Mouse (Mus musculus) thymus, postnatal 25 days (tissue): Measurements from ENCODE around the gene Gse1.

Experiments used
- DNase-seq: peaks from one replicate; pipeline ENCODE4 v3.0.0; 2022

Gene Gse1

DNA sequence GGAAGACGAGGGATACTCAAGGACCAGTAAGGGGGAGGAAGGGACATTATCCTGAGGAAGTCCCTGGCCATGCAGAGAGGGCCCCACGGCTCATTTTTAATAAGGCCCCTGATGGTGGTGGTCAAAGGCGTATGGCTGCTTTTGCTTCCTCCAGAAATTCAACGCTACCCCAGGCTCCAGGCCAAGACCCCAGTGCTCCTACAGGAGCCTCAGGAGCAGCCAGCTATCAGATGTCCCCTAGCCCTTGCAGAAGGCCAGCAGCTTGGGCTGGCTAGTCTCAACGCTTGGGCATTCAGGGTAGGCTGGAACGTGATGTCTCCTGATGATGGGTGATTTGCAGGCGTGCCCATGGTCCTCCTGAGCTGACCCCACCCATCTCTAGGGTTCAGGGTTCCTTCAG, 204.2 kb downstream of the Gse1 start:
- no peak for DNase-seq

DNA sequence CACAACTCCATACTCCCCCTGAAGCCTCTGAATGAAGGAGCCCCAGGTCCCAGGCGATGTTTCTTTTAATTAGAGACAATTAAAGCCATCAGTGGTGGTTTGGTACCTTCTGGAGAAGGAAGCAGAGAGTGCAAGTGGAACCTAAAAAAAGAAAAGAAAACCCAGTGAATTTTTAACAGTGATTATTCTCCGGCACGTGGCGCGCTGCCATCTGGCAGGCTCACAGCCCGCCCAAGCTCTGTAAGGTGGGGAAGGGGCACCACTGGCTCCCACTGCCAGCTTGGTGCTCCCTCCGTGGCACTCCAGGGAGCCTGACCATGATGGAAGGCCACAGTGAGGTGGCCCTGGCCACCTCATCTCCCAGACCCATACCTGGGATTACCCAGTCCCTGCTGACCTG, 204.9 kb downstream of the Gse1 start:
- no peak for DNase-seq

DNA sequence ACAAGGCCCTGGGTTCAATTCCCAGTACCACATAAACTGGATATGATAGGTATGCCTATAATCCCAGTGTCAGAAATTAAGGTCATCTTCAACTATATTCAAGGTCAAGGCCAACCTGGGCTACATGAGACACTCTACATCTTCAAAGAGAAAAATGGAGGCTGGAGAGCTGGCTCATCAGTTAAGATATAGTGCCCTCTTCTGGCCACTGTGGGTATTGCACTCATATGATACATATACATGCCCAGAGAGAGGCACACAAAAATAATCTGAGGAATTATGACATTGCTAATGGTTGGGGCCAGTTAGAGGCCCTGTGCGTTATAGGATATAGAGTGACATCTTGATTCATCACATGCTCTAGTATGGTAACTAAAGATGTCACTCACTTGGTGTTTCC, 205.5 kb downstream of the Gse1 start:
- no peak for DNase-seq

DNA sequence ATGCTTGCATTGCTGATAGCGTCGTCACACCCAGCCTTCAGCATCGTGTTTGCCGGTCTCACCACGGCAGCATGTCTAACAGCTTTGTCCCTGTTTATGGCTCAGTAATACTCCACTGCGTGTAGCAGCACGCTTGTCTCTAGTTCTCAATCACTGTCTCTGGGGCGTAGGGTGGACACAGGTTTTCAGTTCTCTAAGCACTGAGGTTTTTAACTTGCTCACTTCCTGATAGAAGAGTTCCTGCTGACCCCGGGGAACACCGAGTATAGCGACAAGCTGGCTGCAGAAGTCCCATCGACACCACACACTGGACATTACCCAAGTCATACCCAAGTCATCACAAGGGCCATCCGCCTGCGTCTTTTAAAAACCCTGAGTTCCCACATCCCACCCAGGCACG, 207.5 kb downstream of the Gse1 start:
- DNase-seq = no peak

DNA sequence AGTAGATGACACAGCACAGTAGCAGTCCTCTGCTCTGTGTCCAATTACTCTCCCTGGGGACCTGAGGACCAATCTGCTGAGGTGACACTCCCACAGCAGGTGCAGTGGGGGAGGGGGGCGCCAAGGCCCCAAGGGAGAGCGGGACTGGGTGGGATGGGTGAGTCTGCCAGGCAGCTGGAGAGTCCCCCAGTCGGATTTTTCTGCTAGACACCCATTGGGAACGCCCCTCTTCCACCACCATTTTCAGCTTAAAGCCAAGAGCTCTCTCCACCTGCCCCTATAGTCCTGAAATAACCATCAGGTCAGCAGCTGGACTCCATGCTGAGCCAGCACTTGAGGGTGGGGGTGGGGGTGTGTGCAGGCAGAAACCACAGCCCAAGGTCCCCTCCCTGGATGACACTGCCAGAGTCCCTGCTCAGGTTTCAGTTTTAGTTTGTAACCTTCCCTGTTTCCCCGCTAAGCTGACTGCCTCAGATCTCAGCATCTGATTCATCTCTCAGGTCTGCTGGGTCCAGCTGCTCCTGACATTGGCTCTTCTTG, 208.3 kb downstream of the Gse1 start:
- no peak for DNase-seq

DNA sequence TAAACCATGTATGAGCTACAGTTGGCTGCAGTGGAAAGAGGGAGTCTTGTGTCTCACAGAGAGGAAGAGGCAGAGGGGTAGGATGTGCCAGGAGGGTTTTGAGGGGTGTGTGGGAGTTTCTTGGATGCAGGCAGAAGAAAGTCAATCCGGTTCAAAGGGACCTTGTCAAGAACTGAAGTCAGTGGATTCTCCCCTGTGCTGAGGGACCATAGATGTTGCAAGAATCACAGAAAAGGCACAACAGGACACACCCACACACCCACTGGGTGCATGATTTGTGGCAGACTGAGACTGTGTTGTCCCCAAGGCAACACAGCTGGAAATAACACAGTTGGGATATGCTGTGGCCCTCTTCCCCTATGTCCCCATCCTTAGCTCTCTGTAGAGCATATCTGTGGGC, 209.0 kb downstream of the Gse1 start:
- no peak for DNase-seq

DNA sequence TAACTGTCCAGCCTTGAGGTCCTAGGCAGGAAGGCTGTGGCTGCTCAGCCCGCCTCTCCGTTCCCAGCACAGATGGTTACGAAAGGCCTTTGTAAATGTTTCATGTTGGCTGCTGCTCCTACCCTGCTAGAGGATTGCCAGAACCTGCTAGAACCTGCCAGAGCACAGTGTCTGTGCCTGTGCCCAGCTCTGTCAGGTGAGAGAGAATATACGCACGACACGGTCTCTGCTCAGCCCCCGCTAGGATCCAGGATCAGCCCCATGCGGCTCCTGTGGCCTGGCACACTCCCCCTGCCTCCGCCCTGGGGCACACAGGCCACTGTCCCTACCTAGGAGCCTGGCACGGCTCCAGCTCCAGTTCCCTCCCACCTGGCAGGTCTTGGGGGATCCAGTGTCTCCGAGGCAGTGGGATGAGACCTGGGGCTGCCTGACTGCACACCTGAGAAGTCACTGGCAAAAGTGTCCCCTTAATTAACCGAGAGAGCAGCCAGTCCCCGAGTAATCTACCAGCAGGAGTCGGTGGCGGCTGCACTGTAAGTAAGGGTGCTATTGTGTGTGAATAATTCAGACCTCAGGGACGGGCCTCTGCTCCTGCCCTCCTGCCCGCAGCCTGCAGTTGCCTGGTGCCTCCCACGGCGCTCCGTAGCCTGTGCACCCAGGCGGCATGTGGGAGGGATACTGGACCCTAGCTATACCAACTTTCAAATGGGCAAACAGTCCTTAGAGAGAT, 209.6 kb downstream of the Gse1 start:
- DNase-seq = no peak

DNA sequence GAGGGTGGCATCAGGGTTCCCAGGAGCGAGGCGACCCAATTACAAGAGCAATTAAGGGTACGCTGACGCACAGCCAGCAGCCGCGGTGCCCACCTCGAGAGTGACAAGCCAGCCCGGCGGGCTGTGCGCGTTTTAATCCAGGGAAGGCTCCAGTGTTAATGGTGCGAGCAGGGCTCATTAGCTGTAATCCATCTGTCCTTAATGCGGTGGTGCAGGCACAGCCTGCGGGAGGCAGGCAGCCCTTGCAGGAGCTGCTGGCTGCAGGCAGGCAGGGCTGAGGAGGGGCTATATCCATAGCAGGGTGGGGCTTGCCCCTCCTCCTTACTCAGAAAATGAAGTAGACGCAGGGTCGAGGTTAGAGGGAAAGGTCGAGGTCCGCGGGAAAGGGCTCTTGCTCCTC, 211.1 kb downstream of the Gse1 start:
- no peak for DNase-seq

DNA sequence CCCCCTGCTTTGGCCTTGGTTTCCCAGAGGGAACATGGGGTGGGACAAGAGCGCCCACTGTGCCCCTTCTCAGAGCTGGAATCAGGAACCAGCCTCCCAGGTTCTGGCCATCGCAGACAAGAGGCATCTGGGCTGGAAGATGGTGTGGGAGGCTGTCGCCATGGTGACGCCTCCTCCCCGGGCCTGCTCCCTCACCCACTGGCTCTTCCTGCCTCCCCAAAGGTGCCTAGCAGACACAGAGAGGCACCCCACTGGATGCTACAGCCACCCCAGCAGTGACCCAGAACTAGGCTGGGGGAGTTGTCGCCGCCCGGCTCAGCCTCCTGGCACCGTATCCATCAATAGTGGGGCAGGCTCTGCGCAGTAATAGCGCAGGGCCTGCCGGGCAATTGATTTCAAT, 212.5 kb downstream of the Gse1 start:
- DNase-seq = no peak

DNA sequence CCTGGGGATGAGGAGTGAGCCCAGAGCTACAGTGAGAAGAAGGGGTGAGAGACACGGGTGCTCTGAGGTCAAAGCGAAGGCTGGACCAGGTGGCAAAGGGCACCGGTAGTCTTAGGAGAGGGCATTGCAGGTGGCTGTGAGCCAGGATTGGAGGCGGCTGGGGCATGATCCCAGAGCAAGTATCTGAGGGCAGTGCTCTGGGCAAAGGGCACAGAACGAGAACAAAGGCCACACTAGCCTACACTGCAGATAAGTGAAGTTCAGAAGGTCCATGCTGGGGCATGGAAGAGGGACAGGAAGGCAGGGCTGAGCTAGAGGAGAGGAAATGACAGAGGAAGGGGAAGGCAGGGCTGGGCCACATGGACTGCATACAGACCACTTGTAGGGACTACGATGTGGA, 213.4 kb downstream of the Gse1 start:
- no peak for DNase-seq

DNA sequence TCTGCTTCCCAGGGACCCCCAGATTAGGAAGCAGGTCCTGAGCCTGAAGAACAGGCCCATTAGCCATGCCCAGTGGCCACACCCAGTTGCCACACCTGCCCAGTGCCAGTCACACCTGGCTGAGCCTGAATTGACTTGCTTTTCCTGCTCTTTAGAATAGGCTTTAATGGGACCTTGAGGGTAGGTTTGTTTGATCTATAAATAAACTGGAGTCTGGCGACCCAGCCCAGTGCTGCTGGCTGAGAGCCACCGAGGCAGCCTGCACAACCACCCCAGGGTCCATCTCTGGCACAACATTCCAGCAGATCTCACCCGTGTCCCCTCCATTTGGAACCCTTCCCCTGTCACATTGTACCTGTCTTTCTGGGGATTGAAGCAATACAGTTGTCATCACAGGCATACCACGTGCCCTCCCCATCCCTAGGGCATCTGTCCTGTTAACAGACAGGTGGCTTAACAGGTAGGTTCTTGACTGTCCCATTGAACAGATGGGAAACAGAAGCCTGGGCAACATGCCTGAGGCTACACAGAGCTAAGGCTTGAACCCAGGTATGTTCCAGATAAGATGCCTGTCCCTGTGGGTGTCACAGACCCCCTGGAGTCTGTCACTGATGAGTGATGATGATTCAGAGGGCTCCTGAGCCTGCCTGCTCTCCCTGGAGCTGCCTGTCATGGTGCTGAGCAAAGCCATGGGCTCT, 214.2 kb downstream of the Gse1 start:
- DNase-seq = no peak

DNA sequence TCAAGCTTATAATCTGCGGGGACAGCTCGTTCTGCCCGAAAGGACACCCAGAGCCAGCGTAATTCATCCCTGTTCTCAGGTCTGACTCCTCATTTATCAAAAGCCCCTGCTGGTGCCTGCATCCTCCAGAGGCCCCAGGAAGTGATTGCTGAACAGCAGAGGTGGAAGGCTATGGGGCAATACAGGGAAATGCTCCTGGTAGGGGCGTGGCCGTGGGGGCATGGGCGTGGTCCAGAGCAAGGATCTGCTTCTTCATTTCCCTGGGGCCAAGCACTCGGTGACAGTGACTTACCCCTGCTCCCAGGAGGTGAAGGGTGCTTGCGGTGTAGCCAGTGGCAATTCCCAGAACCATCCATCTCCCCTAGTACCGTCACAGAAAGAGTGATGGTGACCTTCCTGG, 217.0 kb downstream of the Gse1 start:
- no peak for DNase-seq

DNA sequence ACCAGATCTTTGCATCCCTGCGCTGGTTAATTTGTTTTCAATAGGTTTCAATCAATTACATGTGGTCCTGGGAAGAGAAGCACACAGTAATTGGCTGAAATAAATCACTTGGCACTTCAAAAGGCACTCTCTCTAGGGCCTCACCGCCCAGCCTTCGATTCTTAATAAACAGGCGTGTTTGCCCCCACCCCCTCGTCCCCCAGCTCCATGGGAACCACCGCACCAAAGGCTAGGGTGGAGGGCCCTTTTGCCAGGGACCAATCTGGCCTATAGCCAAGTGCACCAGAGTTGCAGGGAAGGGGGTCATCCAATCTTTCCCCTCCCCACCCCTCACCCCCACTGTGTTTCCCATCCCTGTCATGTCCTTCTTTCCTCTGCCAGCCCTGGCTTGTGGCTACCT, 219.9 kb downstream of the Gse1 start:
- DNase-seq = no peak

DNA sequence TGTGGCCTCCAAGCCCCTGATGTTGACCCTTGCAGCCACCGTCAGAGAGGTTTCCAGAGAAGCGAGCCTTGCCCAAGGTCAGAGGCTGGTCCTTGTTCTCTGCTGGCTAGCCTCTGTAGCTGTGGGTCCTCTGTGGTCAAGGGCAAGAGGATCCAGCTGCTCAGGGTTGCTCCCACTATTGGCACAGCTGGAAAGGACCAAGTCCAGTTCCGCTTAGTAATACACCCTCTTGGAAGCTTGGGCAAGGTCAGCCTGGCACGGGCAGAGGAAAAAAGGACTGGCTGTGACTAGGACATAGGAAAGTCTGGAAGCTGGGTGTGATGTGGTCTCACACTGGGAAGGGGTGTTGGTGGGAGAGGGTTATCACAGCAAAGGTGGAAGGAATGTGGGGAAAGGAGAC, 220.9 kb downstream of the Gse1 start:
- DNase-seq = no peak

DNA sequence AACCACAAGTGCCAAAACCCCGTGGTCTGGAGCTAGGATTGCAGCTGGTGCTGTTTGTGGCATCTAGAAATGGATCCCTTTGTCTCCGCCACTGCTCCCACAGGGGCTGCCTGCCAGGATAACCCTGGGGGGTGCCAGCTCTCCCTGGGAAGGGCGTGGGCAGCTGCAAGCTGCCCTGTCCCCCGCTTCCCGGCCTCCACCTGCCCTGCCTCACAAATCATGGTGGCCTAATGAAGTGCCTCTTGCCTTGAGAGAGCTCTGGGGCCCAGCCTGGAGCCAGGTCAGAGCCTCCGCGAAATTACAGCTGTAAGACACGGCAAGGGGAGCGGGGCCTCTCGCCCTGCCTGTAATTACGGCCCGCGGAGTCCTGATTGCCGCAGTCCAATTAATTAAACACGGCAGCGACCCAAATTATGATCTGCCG, 221.4 kb downstream of the Gse1 start:
- DNase-seq = no peak

DNA sequence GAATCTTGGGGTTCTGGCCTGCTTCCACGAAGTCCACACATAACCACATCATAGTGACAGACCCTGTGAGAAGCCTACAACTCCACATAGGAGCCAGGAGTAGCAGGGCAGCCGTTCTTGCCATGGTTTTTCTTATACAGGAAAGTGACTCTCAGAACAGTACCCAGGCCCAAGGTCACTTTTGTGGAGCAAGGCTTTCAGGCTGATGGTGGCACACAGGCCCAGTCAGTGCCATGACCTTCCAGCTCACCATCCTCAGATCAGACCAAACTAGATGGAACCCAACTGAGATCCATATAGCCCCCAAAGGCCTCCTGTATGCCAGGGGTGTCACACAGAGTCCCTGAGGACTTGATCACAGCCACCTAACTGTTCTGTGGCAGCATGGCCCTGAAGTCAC, 223.9 kb downstream of the Gse1 start:
- DNase-seq = no peak

DNA sequence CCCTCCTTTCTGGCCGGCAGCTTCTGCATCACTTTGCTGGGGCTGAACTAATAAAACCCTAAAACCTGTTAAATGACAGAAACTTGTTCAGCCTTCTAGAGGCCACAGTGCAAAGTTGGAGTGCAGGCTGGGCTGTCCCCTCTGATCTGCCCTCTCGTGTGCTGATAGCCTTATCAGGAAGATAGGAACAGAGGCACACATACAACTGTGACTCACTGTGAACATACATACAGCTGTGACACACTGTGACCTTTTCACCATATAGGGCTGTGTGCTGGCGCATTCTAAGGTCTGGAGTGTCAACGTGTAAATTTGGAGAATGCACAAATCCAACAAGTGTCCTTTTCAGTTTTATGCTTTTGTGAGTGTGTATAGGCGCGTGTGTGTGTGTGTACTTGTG, 226.1 kb downstream of the Gse1 start:
- DNase-seq = no peak

DNA sequence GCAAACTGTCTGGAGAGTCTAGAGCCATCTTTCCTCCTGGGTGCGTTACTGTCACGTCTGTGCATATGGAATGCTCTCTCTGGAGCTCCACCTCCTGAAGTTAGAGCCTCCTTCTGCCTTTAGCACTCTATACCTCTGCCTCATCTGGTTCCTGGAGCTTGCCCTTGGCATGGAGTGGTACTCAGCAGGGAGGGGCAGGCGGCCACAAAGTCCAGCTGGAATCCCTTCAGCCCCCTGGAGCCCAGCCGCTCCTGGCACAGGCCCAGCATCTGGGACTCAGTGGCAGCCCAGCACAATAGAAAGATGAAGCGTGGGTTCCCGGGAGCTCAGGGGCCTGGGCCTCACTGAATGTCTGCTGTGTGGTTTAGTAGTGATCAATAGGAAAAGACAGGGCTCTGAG, 232.1 kb downstream of the Gse1 start:
- DNase-seq = no peak

DNA sequence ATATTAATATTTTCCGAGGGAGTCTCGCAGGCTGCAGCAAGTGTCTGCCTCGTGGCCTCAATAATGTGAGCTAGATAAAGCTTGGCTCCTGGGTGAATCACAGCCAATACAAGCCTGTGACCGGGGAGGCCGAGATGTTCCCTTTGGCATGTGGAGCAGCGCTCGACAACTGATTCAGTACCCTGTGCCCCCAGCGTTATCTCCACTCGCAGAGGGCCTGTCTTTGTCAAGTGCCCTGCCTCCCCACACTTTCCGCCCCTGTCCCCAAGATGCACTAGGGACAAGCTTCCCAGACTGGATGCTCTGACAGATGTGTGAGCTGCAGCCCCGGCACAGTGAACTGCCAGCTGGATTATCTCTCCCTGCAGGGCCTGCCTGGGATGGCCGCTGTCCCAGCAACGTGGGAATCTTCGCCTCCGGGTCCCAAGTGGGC, 233.9 kb downstream of the Gse1 start:
- no peak for DNase-seq

DNA sequence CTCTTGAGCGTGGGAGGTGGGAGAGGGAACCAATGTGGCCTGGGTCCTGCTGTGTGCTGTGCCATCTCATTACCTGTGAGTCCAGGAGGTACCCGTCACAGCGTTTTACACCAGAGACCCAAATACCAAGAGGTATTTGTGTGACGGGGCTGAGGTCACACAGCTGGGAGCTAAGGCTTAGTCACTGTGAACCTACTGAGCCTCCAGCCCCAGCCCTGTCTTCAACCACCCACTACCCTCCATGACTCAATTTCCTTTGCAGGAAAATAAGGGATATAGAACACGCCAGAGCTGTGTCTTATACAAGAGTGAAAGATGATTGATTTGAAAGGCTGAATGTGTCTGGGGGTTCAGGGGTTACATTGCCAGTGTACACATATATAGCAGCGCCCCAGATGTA, 234.4 kb downstream of the Gse1 start:
- DNase-seq = no peak

DNA sequence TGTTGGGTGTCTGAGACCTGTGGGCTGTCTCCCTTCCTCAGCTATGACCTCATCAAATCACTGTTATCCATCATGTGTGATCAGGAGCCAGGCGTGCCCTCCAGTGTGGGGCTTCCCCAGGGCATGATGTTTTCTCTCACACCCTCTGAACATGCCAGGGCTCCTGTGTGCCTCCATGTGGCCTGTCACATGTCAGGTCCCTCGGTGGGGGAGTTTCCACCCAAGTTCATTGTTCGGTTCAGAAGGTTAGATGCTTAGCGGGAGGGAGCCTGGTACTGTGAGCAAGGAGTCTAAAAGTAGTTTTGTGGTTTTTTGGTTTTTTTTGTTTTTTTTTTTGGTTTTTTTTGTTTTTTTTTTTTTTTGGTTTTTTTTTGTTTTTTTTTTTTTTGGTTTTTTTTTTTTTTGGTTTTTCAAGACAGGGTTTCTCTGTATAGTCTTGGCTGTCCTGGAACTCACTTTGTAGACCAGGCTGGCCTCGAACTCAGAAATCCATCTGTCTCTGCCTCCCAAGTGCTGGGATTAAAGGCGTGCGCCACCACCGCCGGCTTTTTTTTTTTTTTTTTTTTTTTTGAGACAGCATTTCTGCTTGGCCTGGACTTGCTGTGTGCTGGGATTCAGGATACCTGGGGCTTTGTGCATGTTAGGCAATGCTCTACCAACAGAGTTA, 235.8 kb downstream of the Gse1 start:
- DNase-seq = no peak

DNA sequence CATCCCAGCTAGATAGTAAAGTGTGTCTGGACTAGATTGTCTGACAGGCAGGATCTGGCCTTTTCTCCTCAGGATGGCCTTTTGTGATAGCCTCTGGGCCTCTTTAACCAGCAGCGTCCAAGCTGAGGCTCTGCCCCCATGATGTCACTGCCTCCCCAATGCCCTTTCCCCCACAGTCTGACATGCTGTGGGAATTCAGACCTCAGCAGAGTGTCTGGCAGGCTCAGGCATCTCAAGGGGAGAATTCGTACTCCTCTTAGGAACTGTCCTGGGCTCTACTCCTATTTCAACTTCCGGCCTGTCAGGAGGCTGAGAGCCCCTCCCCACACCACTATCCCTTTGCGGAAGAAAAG, 236.3 kb downstream of the Gse1 start:
- no peak for DNase-seq

DNA sequence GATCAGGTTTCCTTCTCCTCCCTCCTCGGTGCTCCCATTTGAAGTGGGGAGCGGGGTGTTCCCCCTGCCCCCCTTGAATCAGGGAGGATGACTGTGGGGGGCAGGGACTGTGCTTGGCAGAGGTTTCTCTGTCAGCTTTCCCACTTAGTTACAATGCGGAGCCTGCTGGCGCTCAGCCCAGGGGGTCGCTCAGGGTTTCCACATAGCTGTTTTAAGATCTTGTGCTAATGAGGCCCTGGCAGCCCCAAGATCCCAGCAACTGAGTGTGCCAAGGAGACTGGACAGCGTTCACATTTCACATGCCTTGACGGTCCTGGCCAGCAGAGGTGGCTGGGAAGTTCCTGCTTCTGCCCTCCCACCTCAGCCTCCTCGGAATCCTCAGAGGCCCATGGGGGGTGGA, 237.5 kb downstream of the Gse1 start:
- DNase-seq = no peak

DNA sequence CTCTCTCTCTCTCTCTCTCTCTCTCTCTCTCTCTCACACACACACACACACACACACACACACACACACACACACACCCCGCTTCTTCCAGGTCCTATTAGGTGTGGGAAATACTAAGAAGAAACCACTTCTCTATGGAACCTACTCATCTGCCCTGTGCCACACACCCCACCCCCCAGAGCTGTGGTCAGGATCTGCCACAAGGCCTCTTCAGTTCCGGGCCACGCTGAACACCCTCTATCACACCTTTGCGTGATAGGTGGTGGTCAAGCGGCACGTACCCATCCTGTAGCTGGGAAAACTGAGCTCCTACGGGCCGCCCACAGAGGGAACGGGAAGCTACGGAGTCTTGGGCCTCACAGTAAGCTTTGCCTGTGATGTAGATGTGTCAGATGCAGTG, 238.0 kb downstream of the Gse1 start:
- DNase-seq = no peak
